Mouse (Mus musculus) kidney, embryonic 14.5 days (tissue): ENCODE measurements around the gene Ly6g6c. TPM values are rescaled to one million over a fixed set of nuclear protein-coding genes. Genes with fewer than 3 reads are reported as not detected.
A peak's percentile ranks its signal among the peaks of the same experiment; 100 is the strongest.

Experiments
- ATAC-seq: fragments of 200-750 bp; cut with Nextera tagmentation; 2 replicates; pipeline ENCODE4 v1.8.0; 2017; ENCODE audit warnings: moderate number of reproducible peaks, mild to moderate bottlenecking, moderate TSS enrichment, moderate library complexity; ENCODE audit not compliant: low FRiP score, low TSS enrichment
- H3K27ac ChIP-seq: fragments of 300-500 bp; sonication (generic); 2 replicates; pipeline ENCODE4 v1.5.1; 2014; ENCODE audit warnings: low read depth, mild to moderate bottlenecking, low read length, moderate library complexity, mixed read lengths
- H3K27me3 ChIP-seq: fragments of 300-500 bp; sonication (generic); 2 replicates; pipeline ENCODE4 v1.6.1; 2014; ENCODE audit warnings: mild to moderate bottlenecking, low read length; ENCODE audit not compliant: control insufficient read depth, insufficient read depth
- H3K36me3 ChIP-seq: fragments of 300-500 bp; sonication (generic); 2 replicates; pipeline ENCODE4 v1.6.1; 2014; ENCODE audit warnings: low read length, mixed read lengths; ENCODE audit not compliant: control insufficient read depth, insufficient read depth
- H3K4me1 ChIP-seq: fragments of 300-500 bp; sonication (generic); 2 replicates; pipeline ENCODE4 v1.6.1; 2014; ENCODE audit warnings: low read length, mixed read lengths; ENCODE audit not compliant: control insufficient read depth, insufficient read depth
- H3K4me2 ChIP-seq: fragments of 300-500 bp; sonication (generic); replicated peaks from 2 replicates; pipeline ENCODE4 v1.6.1; 2014; ENCODE audit warnings: low read depth, mild to moderate bottlenecking, low read length
- H3K4me3 ChIP-seq: fragments of 300-500 bp; sonication (generic); 2 replicates; pipeline ENCODE4 v1.5.1; 2014; ENCODE audit warnings: mild to moderate bottlenecking, low read length
- H3K9ac ChIP-seq: fragments of 300-500 bp; sonication (generic); 2 replicates; pipeline ENCODE4 v1.6.1; 2014; ENCODE audit warnings: low read depth, mild to moderate bottlenecking, low read length, moderate library complexity
- H3K9me3 ChIP-seq: fragments of 300-500 bp; sonication (generic); 2 replicates; pipeline ENCODE4 v1.6.1; 2016; ENCODE audit warnings: low read length; ENCODE audit not compliant: control insufficient read depth
- WGBS: fragments of 180-500 bp; shearing (Covaris S2); extraction: QIAGEN DNeasy Blood & Tissue Kit; methylation state at CpG from one replicate; pipeline ENCODE4 v1.1.7; 2014; 5-methylcytosine and 5-hydroxymethylcytosine counted together
- polyA plus RNA-seq: library from polyadenylated mRNA; unstranded; fragments of >200 nt; fragmentation: Nextera tagmentation; extraction: Ambion mirVana; gene quantifications from 2 replicates; pipeline ENCODE4 v1.2.1, GENCODE M21; 2014

Ly6g6c gene
- polyA plus RNA-seq, 1 experiment from 2014 or later = 0.30 TPM

GRCm38 (mm10) chr17:35049561-35050016 lies 15.6 kb upstream of the Ly6g6c start, which contains the start of gene Clic1:
Gene Clic1 (plus strand): TSS chr17:35049966.
- peak within 1 kb of the TSS; percentile 61 for H3K4me3 ChIP-seq
- WGBS = 3% methylated on average over 11 of the region's 11 CpGs
- no peaks in the 10 kb centered on the region for H3K27me3 ChIP-seq
- peak within 1 kb of the TSS; percentile 100 for H3K27ac ChIP-seq
- H3K9ac ChIP-seq = peak within 1 kb of the TSS; percentile 80
- peaks cover 36% of the 10 kb centered on the region for H3K4me1 ChIP-seq
- H3K4me2 ChIP-seq = peak within 1 kb of the TSS; percentile 60
- H3K36me3 ChIP-seq = peaks cover 24% of the 10 kb centered on the region
- peak; percentile 24 for ATAC-seq
- H3K9me3 ChIP-seq = no peaks in the 10 kb centered on the region

DNA sequence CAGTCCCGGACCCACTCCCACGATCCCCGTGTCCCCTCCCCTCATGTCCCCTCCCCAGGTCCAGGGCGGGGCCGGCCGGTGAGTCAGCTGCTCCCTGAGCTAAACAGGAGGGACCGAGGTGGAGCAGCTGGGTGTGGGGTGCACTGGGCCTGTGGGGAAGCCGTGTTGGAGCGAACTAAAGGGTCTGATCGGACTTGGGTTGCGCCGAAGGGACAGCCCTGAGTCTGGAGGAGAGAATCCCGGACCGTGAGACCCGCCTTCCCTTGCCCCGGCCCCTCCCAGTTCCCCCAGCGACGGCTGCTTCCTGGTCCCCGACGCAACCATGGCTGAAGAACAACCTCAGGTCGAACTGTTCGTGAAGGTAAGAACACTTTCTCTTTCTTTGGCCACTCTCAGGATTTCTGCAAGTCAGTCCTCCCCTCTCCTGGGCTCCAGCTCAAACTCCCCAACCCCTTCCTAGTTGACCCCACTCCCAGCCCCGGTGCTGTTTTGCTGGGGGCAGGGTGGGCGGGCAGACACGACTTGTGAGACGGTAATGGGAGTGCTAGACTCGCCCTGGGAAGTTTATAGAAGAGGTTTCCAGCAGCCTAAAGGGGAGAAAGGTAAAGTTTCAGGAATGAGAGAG lies 14.9 kb upstream of the Ly6g6c start:
- peaks cover 28% of the 10 kb centered on the region for H3K36me3 ChIP-seq
- H3K4me2 ChIP-seq = peak overlapping the region; percentile 60
- H3K9me3 ChIP-seq = no peaks in the 10 kb centered on the region
- ATAC-seq = peak; percentile 30
- H3K4me3 ChIP-seq = peak overlapping the region; percentile 61
- peak overlapping the region; percentile 80 for H3K9ac ChIP-seq
- H3K27ac ChIP-seq = peak overlapping the region; percentile 100
- peaks cover 32% of the 10 kb centered on the region for H3K4me1 ChIP-seq
- H3K27me3 ChIP-seq = no peaks in the 10 kb centered on the region
- 0% methylated on average over 27 of the region's 27 CpGs for WGBS

DNA sequence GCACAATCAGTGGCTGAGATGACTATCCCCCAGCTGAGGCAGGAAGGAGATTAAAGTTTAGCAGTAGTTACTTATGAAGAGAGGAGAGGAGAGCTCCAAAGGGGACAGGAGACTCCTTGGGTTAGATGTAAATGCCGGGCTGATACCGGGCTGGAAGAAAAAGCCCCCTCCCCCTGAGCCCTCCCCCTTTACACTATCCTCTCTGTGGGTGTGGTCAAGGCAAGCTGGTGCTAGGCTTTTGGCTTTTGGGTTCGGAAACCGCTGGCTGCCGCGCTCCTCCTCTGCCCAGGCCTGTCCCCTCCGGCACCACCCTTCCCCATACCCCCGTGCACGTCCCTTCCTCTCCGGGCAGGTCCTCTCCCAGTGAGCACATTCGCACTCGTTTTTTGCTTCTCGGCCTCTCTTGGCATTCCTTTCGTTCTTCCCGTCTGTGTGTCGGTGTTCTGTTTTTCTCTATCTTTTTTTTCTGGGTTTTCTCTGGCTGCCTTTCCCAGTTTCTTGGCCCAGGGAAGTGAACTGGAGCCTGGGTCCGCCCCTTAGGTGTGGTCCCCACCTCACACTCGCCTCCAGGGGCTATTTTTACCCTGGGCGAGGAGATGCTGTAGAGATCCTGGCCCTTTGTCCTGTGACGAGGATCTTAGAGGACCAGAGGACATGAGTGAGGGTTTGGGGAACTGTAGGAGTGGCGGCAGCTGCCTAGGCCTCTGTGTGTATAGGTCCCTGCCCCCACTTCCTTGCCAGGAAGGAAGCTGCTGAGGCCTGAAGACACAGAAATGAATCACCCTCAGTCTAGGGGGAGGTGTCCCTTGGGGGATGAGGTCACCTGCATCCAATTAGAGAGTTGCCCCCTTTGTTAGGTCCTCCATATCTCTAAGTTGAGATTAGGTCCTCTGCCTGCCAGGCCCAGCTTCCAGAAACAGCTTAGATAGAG lies 13.8 kb upstream of the Ly6g6c start:
- H3K4me1 ChIP-seq = peaks cover 32% of the 10 kb centered on the region

GRCm38 (mm10) chr17:35052271-35052798 lies 12.9 kb upstream of the Ly6g6c start:
- Histone ChIP-seq H3K9me3 (no peaks in the 10 kb centered on the region), H3K27ac (peak overlapping the region; percentile 100), H3K9ac (peak overlapping the region; percentile 80), H3K4me1 (peaks cover 28% of the 10 kb centered on the region), H3K36me3 (peaks cover 45% of the 10 kb centered on the region), H3K4me3 (peak overlapping the region; percentile 61), H3K4me2 (peak overlapping the region; percentile 60), H3K27me3 (no peaks in the 10 kb centered on the region)
- 80% methylated on average over 12 of the region's 12 CpGs for WGBS
- ATAC-seq = no peak

More for the DNA sequence above, 13.8 kb upstream of the Ly6g6c start:
- Histone ChIP-seq H3K4me3 (peak overlapping the region; percentile 61), H3K9me3 (no peaks in the 10 kb centered on the region), H3K4me2 (peak overlapping the region; percentile 60), H3K27ac (peak overlapping the region; percentile 100), H3K27me3 (no peaks in the 10 kb centered on the region), H3K36me3 (peaks cover 39% of the 10 kb centered on the region), H3K9ac (peak overlapping the region; percentile 80)
- 2% methylated on average over 21 of the region's 21 CpGs for WGBS
- ATAC-seq = peak; percentile 70

- no peak for ATAC-seq
- Histone ChIP-seq H3K27ac (no peak overlapping the region), H3K36me3 (peaks cover 62% of the 10 kb centered on the region), H3K9me3 (no peaks in the 10 kb centered on the region), H3K4me2 (no peak overlapping the region), H3K4me1 (peaks cover 18% of the 10 kb centered on the region), H3K4me3 (no peak overlapping the region), H3K27me3 (no peaks in the 10 kb centered on the region), H3K9ac (no peak overlapping the region; the same call in 1 of the 2 replicates)
- 88% methylated on average over 7 of the region's 7 CpGs for WGBS
Measured at GRCm38 (mm10) chr17:35055691-35056495, 9.3 kb upstream of the Ly6g6c start.

DNA sequence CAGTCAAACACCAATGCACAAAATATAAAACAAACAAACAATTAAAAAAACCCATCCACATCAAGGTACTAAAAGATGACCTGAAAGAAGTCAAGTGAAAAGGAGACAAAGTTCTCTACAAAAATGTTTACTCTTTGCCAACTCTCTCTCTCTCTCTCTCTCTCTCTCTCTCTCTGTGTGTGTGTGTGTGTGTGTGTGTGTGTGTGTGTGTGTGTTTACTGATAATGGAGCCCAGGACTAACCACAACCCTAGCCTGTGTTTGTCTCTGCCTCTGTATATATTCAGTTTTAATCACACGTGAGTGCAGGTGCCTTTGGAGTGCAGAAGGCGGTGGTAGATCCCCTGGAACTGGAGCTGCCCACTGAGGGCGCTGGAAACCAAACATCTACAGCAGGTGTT lies 8.1 kb upstream of the Ly6g6c start:
- Histone ChIP-seq H3K36me3 (peaks cover 73% of the 10 kb centered on the region), H3K4me2 (no peak overlapping the region), H3K9ac (no peak overlapping the region), H3K4me1 (peaks cover 23% of the 10 kb centered on the region), H3K4me3 (no peak overlapping the region), H3K9me3 (no peaks in the 10 kb centered on the region), H3K27ac (no peak overlapping the region), H3K27me3 (no peaks in the 10 kb centered on the region)
- no peak for ATAC-seq
- WGBS = 88% methylated on average over 3 of the region's 3 CpGs

- Histone ChIP-seq H3K4me2 (peak overlapping the region; percentile 88; the same call in 1 of the 2 replicates), H3K27me3 (no peaks in the 10 kb centered on the region), H3K9me3 (no peaks in the 10 kb centered on the region), H3K4me1 (peaks cover 19% of the 10 kb centered on the region), H3K9ac (peak overlapping the region; percentile 90; the same call in 1 of the 2 replicates), H3K4me3 (peak overlapping the region; percentile 85), H3K36me3 (peaks cover 75% of the 10 kb centered on the region), H3K27ac (peak overlapping the region; percentile 96)
- 61% methylated on average over 9 of the region's 9 CpGs for WGBS
- 0 out of 2 replicates have a peak, but pooled peaks have one; percentile 1 for ATAC-seq
Measured at GRCm38 (mm10) chr17:35058316-35058715, 6.9 kb upstream of the Ly6g6c start.
